11 mouse cellular contexts compared by ENCODE assay signal in the genomic region with DNA sequence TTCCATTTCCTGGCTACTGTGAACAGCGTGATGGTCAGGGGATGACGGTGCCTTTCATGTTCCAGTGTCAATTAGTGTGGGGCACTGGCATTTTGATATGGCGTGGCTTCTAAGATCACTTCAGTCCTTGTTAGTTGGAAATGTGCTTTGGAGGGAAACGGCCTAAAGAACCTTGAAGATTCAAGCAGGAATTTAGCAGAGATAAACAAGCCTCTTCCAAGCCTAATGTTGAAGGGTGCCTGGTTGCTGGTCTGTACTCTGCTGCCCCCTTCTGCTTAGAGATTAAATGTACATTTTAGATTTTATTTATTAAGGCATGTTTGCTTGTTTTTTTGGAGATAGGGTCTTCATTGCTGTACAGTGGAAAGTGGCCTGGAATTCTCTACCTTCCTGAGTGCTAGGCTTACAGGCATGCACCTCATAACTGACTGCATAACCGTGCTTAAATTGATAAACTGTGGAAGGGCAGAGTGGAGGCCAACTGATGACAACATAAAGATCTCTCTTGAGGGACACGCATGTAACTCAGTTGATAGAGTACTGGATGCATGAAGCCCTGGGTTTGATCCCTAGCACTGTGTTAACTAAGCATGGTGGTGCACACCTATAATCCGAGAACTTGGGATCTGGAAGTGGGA. TPM values are rescaled to one million over a fixed set of nuclear protein-coding genes. Genes with fewer than 3 reads are reported as not detected.
DNase-seq lines count a peak whose midpoint lies in the region; ATAC-seq and TF ChIP-seq lines count a peak whose summit lies in the region.
"Had no signal": no experiment of that assay in that cellular context is flagged by ENCODE, and none has a peak within 500 bp of the region (broad histone marks: within the 10 kb centered on the region; RNA-seq: fewer than 3 reads in every experiment).

No protein-coding gene starts in this region.

- no peak for ATAC-seq in midbrain, embryonic 14.5 days (ENCODE audit: low FRiP score, low TSS enrichment)
- ATAC-seq: CD4-positive, CD25-positive, alpha-beta regulatory T cell, adult 4 months had no signal

- DNase-seq in cerebellum, postnatal 10 days = peak; percentile 47 to 78
- DNase-seq in cerebellum, postnatal 36 days = no peak
- no peak for DNase-seq in left cerebral cortex, adult 2 months (ENCODE audit: extremely low spot score in 1 of 2, low spot score in 2 of 2)
- DNase-seq in left cerebral cortex, postnatal 36 days (ENCODE audit: low spot score in 2 of 2) = no peak
- DNase-seq in embryo, embryonic 10 days (ENCODE audit: low spot score) = peak; percentile 79
- peak; percentile 84 for DNase-seq in midbrain, embryonic 14.5 days
- no peak for DNase-seq in right cerebral cortex, adult 2 months (ENCODE audit: low spot score in 2 of 2)
- no peak for DNase-seq in thymus, postnatal 36 days
- DNase-seq: kidney, adult 11 months had no signal

- no peak overlapping the region for H3K4me2 ChIP-seq in midbrain, embryonic 14.5 days (ENCODE audit: low read length)
- H3K4me2 ChIP-seq: liver, embryonic 15.5 days had no signal

- peaks cover 19% of the 10 kb centered on the region; the same call in 1 of the 2 replicates for H3K4me1 ChIP-seq in midbrain, embryonic 14.5 days (ENCODE audit: control insufficient read depth, insufficient read depth, low read length)
- H3K4me1 ChIP-seq: liver, embryonic 15.5 days had no signal

- H3K9me3 ChIP-seq in midbrain, embryonic 14.5 days (ENCODE audit: control insufficient read depth, low read length) = no peaks in the 10 kb centered on the region
- H3K9me3 ChIP-seq: liver, embryonic 15.5 days had no signal

- H3K36me3 ChIP-seq in midbrain, embryonic 14.5 days (ENCODE audit: control insufficient read depth, insufficient read depth, low read length) = no peaks in the 10 kb centered on the region
- H3K36me3 ChIP-seq: liver, embryonic 15.5 days had no signal

- peak; percentile 71 for TF ChIP-seq CTCF in left cerebral cortex, adult 2 months (IDR thresholded peaks at IDR 0.05)

- H3K27ac ChIP-seq in left cerebral cortex, adult 2 months = no peak overlapping the region
- H3K27ac ChIP-seq in midbrain, embryonic 14.5 days (replicated peaks; ENCODE audit: low read depth, low read length) = no peak overlapping the region; the same call in 1 of the 2 replicates
- H3K27ac ChIP-seq: liver, embryonic 15.5 days had no signal

- H3K9ac ChIP-seq in midbrain, embryonic 14.5 days (replicated peaks; ENCODE audit: low read length) = no peak overlapping the region
- H3K9ac ChIP-seq: liver, embryonic 15.5 days had no signal

- WGBS in midbrain, embryonic 14.5 days = 66% methylated on average over 7 of the region's 7 CpGs

- no peak overlapping the region for H3K4me3 ChIP-seq in left cerebral cortex, adult 2 months
- no peak overlapping the region for H3K4me3 ChIP-seq in midbrain, embryonic 14.5 days (replicated peaks; ENCODE audit: low read depth, low read length)
- H3K4me3 ChIP-seq: liver, embryonic 15.5 days had no signal

- intact Hi-C loops in left cerebral cortex, adult 2 months (cut with DNase I) = loop anchor here (1.0 to 5.0 kb wide), 3 partner anchors 37 to 188 kb away; no protein-coding TSS in a partner anchor
- intact Hi-C loops in left cerebral cortex, postnatal 36 days (cut with DNase I) = loop anchor here (2.0 to 10.0 kb wide), 4 partner anchors 37 to 192 kb away; no protein-coding TSS in a partner anchor

- H3K27me3 ChIP-seq in midbrain, embryonic 14.5 days (ENCODE audit: control insufficient read depth, insufficient read depth, low read length) = no peaks in the 10 kb centered on the region
- H3K27me3 ChIP-seq: liver, embryonic 15.5 days had no signal

RNA-seq across cellular contexts. Expression of gene Dclk3, which starts 40.1 kb away (rescaled TPM):
- total RNA-seq in left cerebral cortex, adult 2 months (2021) = 10 to 100 TPM; 50.8 to 54.7 TPM
- 10 to 100 TPM; 53.8 to 57.3 TPM for total RNA-seq in left cerebral cortex, postnatal 36 days (2021)
- polyA plus RNA-seq in midbrain, embryonic 14.5 days (2014; fragmentation: Nextera tagmentation; extraction: Ambion mirVana) = 3.4 and 4.3 TPM in 2 replicates
- polyA plus RNA-seq: CD4-positive, CD25-positive, alpha-beta regulatory T cell, adult 4 months; liver, embryonic 15.5 days had no signal

Comparison
In these comparisons a context has a peak if more than half of its experiments do, and no peak if none do; other contexts are left out.
1. DNase-seq: peak in cerebellum, postnatal 10 days (2 of 2), embryo, embryonic 10 days (single experiment) and midbrain, embryonic 14.5 days (single experiment); none in cerebellum, postnatal 36 days (0 of 2), left cerebral cortex, adult 2 months (0 of 2), left cerebral cortex, postnatal 36 days (0 of 2), right cerebral cortex, adult 2 months (0 of 2) and thymus, postnatal 36 days (0 of 2).